Mouse (Mus musculus) liver, postnatal 0 days (tissue): Measurements from ENCODE around the gene Miga1.

Source experiments
- CTCF ChIP-seq: sonication (generic); IDR thresholded peaks from 2 replicates; pipeline ENCODE4 v1.5.1; 2016; ENCODE audit warnings: antibody characterized with exemption, low read depth
- EP300 ChIP-seq: IDR thresholded peaks from 2 replicates; pipeline ENCODE4 v1.6.1; 2016; ENCODE audit warnings: antibody characterized with exemption, low read depth, mild to moderate bottlenecking

GRCm38 (mm10) chr3:152320972-152321645 is 19.1 kb downstream of the Miga1 start:
- TF ChIP-seq CTCF (peak; percentile 47), EP300 (no peak)
